Mouse (Mus musculus) adrenal gland, adult 8-10 months (tissue): Measurements from ENCODE around the gene Trappc3. TPM values are rescaled to one million over a fixed set of nuclear protein-coding genes. Genes with fewer than 3 reads are reported as not detected.
A peak's percentile ranks its signal among the peaks of the same experiment; 100 is the strongest.

Experiments
- DNase-seq: peaks from one replicate; pipeline ENCODE4 v3.0.0; 2022
- total RNA-seq, 4 experiments: library from RNA; stranded (reverse); gene quantifications; 2 replicates each; pipeline ENCODE4 v1.2.4; 2022

The Trappc3 gene
- total RNA-seq, 4 experiments from 2014 or later = 94.1 to 101 (median 96.2) TPM

- no peak for DNase-seq
These were observed 52.3 kb downstream of the Trappc3 start for GRCm38 (mm10) chr4:126314393-126314792.

GRCm38 (mm10) chr4:126315931-126316330, 53.8 kb downstream of the Trappc3 start:
- no peak for DNase-seq

GRCm38 (mm10) chr4:126316443-126317040, 54.4 kb downstream of the Trappc3 start:
- DNase-seq = no peak

GRCm38 (mm10) chr4:126319806-126320205, 57.7 kb downstream of the Trappc3 start:
- no peak for DNase-seq

GRCm38 (mm10) chr4:126321111-126321853, 59.2 kb downstream of the Trappc3 start, which contains the start of gene Adprhl2:
Gene Adprhl2 (minus strand): TSS chr4:126321703.
- DNase-seq = peak; percentile 93

GRCm38 (mm10) chr4:126321854-126322511, 59.9 kb downstream of the Trappc3 start:
- no peak for DNase-seq

- DNase-seq = no peak
These were observed 60.5 kb downstream of the Trappc3 start for GRCm38 (mm10) chr4:126322646-126323045.

- no peak for DNase-seq
These were observed 62.7 kb downstream of the Trappc3 start for GRCm38 (mm10) chr4:126324861-126325260.

- DNase-seq = no peak
These were observed 63.2 kb downstream of the Trappc3 start, which contains the start of gene Tekt2 for GRCm38 (mm10) chr4:126325281-126325861. Gene Tekt2 (minus strand): TSS chr4:126325688.

Other genes with a start within 250 kb of the Trappc3 start
- 1 to 10 TPM; 1.3 to 3.6 (median 2.8) TPM for gene Csf3r, start 237.8 kb upstream of the Trappc3 start, total RNA-seq
- gene Mrps15, start 215.4 kb upstream of the Trappc3 start, total RNA-seq = 10 to 100 TPM; 64.2 to 74.4 (median 69.4) TPM
- gene Oscp1, start 203.8 kb upstream of the Trappc3 start, total RNA-seq = 10 to 100 TPM in 2 of 4 experiments, 1 to 10 TPM in 2; 7.5 to 20.9 (median 14.9) TPM
- gene Lsm10, start 165.7 kb upstream of the Trappc3 start, total RNA-seq = 10 to 100 TPM; 22.3 to 33.2 (median 30.7) TPM
- 10 to 100 TPM; 33.9 to 38.7 (median 37.6) TPM for gene Stk40, start 158.4 kb upstream of the Trappc3 start, total RNA-seq
- gene Eva1b, start 114.6 kb upstream of the Trappc3 start, total RNA-seq = 10 to 100 TPM; 21.1 to 32.2 (median 27.0) TPM
- gene Sh3d21, start 98.8 kb upstream of the Trappc3 start, total RNA-seq = 1 to 10 TPM; 2.7 to 5.0 (median 4.3) TPM
- gene Thrap3, start 59.6 kb upstream of the Trappc3 start, total RNA-seq = 100 to 1,000 TPM; 203 to 250 (median 221) TPM
- gene Map7d1, start 6.0 kb upstream of the Trappc3 start, total RNA-seq = 10 to 100 TPM; 55.4 to 81.7 (median 66.8) TPM
- 1 to 10 TPM; 3.5 to 4.6 (median 4.0) TPM for gene Col8a2, start 24.5 kb downstream of the Trappc3 start, total RNA-seq
- 10 to 100 TPM; 35.8 to 37.8 (median 37.2) TPM for gene Adprhl2, start 59.4 kb downstream of the Trappc3 start, total RNA-seq
- gene Tekt2, start 63.4 kb downstream of the Trappc3 start, total RNA-seq = 1 to 10 TPM; 1.5 to 6.3 (median 5.2) TPM
- 10 to 100 TPM; 17.7 to 32.3 (median 24.6) TPM for gene Ago3, start 167.2 kb downstream of the Trappc3 start, total RNA-seq
- 10 to 100 TPM; 40.4 to 47.4 (median 45.4) TPM for gene Ago1, start 206.3 kb downstream of the Trappc3 start, total RNA-seq